11 mouse cellular contexts compared by ENCODE assay signal in genomic region chr15:82186131-82186530, GRCm38 (mm10). TPM values are rescaled to one million over a fixed set of nuclear protein-coding genes. Genes with fewer than 3 reads are reported as not detected.
DNase-seq lines count a peak whose midpoint lies in the region; ATAC-seq and TF ChIP-seq lines count a peak whose summit lies in the region.
"Had no signal": no experiment of that assay in that cellular context is flagged by ENCODE, and none has a peak within 500 bp of the region (broad histone marks: within the 10 kb centered on the region; RNA-seq: fewer than 3 reads in every experiment).

No protein-coding gene starts in this region.

- H3K9me3 ChIP-seq in heart, embryonic 14.5 days (ENCODE audit: control insufficient read depth, low read length): no peaks in the 10 kb centered on the region; the same call in 1 of the 2 replicates
- H3K9me3 ChIP-seq in liver, embryonic 14.5 days (ENCODE audit: control insufficient read depth, low read length): peaks cover 7% of the 10 kb centered on the region
- H3K9me3 ChIP-seq: lung, embryonic 15.5 days had no signal

- peak overlapping the region; percentile 31 for H3K4me2 ChIP-seq in heart, embryonic 14.5 days (ENCODE audit: low read length)
- H3K4me2 ChIP-seq in liver, embryonic 14.5 days (ENCODE audit: low read depth): peak overlapping the region; percentile 75
- H3K4me2 ChIP-seq: hindbrain, embryonic 12.5 days; lung, embryonic 15.5 days had no signal

- no peak overlapping the region for H3K4me3 ChIP-seq in bone marrow, adult 2 months (replicated peaks; ENCODE audit: control insufficient read depth, low read depth, low read length)
- H3K4me3 ChIP-seq in heart, embryonic 14.5 days (ENCODE audit: control insufficient read depth in 1 of 2, insufficient read depth in 1 of 2, low read depth in 1 of 2, low read length in 2 of 2): no peak overlapping the region
- H3K4me3 ChIP-seq in liver, embryonic 14.5 days (ENCODE audit: insufficient read depth in 1 of 2, low read depth in 2 of 2, low read length in 2 of 2): no peak overlapping the region; a peak in 1 of 4 replicates
- H3K4me3 ChIP-seq: hindbrain, embryonic 12.5 days; lung, embryonic 15.5 days had no signal

- peaks cover 15% of the 10 kb centered on the region for H3K4me1 ChIP-seq in bone marrow, adult 2 months (ENCODE audit: control insufficient read depth, insufficient read depth, low read length)
- H3K4me1 ChIP-seq in heart, embryonic 14.5 days (ENCODE audit: control insufficient read depth in 2 of 2, insufficient read depth in 2 of 2, low read length in 2 of 2): peaks cover 38 to 45% of the 10 kb centered on the region in 2 experiments
- peaks cover 50 to 51% of the 10 kb centered on the region in 2 experiments for H3K4me1 ChIP-seq in liver, embryonic 14.5 days (replicated peaks; ENCODE audit: control insufficient read depth in 2 of 2, insufficient read depth in 2 of 2, low read length in 1 of 2)
- H3K4me1 ChIP-seq: hindbrain, embryonic 12.5 days; lung, embryonic 15.5 days had no signal

- TF ChIP-seq CTCF in bone marrow, adult 2 months (IDR thresholded peaks at IDR 0.05; ENCODE audit: control insufficient read depth, insufficient read depth, low read length): no peak
- no peak for TF ChIP-seq CTCF in liver, embryonic 14.5 days (IDR thresholded peaks at IDR 0.05; ENCODE audit: low read depth)

- peaks cover 61% of the 10 kb centered on the region for H3K36me3 ChIP-seq in heart, embryonic 14.5 days (ENCODE audit: control insufficient read depth, insufficient read depth, low read length)
- peaks cover 54% of the 10 kb centered on the region for H3K36me3 ChIP-seq in liver, embryonic 14.5 days (replicated peaks; ENCODE audit: control insufficient read depth, insufficient read depth, low read depth)

- peak; percentile 87 for TF ChIP-seq EP300 in liver, embryonic 14.5 days (IDR thresholded peaks at IDR 0.05; ENCODE audit: low read depth)

- peak; percentile 80 for ATAC-seq in heart, embryonic 14.5 days (ENCODE audit: insufficient number of reproducible peaks, insufficient read depth, low FRiP score, low read depth)
- peak; percentile 72 for ATAC-seq in liver, embryonic 14.5 days (ENCODE audit: insufficient read depth)
- no peak for ATAC-seq in activated CD4-positive, CD25-positive, alpha-beta regulatory T cell, adult 4 months

- H3K27me3 ChIP-seq in heart, embryonic 14.5 days (ENCODE audit: control insufficient read depth, insufficient read depth, low read length): peaks cover 3% of the 10 kb centered on the region; the same call in 1 of the 2 replicates
- H3K27me3 ChIP-seq in liver, embryonic 14.5 days (ENCODE audit: control insufficient read depth, insufficient read depth, low read length): no peaks in the 10 kb centered on the region
- H3K27me3 ChIP-seq: hindbrain, embryonic 12.5 days; lung, embryonic 15.5 days had no signal

- 72% methylated on average over 14 of the region's 14 CpGs for WGBS in bone marrow, adult 2 months
- WGBS in heart, embryonic 14.5 days: 15% methylated on average over 14 of the region's 14 CpGs
- 16% methylated on average over 14 of the region's 14 CpGs for WGBS in liver, embryonic 14.5 days (ENCODE audit: insufficient replicate concordance)

- DNase-seq in kidney, adult 9 months: peak; percentile 35
- no peak for DNase-seq in kidney, postnatal 4 days
- DNase-seq in liver, embryonic 14.5 days (ENCODE audit: low read depth in 3 of 3, low spot score in 3 of 3): peak; percentile 71 to 78 (median 74)
- DNase-seq in natural killer cell, adult 2 months (ENCODE audit: low spot score in 2 of 2): no peak
- DNase-seq in gastrocnemius, postnatal 14 days: no peak
- DNase-seq: cerebellum, adult 2 months had no signal

- H3K27ac ChIP-seq in bone marrow, adult 2 months (ENCODE audit: control insufficient read depth, insufficient read depth, low read depth, low read length, poor library complexity): peak overlapping the region; percentile 74
- peak overlapping the region; percentile 30 to 49; a peak in 3 of 4 replicates for H3K27ac ChIP-seq in heart, embryonic 14.5 days (replicated peaks in 1 of 2; ENCODE audit: control insufficient read depth in 1 of 2, insufficient read depth in 1 of 2, low read depth in 2 of 2, low read length in 2 of 2)
- peak overlapping the region; percentile 88 for H3K27ac ChIP-seq in liver, embryonic 14.5 days
- H3K27ac ChIP-seq: hindbrain, embryonic 12.5 days; lung, embryonic 15.5 days had no signal

- intact Hi-C loops in gastrocnemius, postnatal 14 days (cut with DNase I; ENCODE audit: low total_unique reads): no loop called here

- no peak for TF ChIP-seq POLR2A in bone marrow, adult 2 months (IDR thresholded peaks at IDR 0.05; ENCODE audit: borderline replicate concordance, control insufficient read depth, low read depth, low read length)

- H3K9ac ChIP-seq in heart, embryonic 14.5 days (ENCODE audit: low read length): no peak overlapping the region
- peak overlapping the region; percentile 73 for H3K9ac ChIP-seq in liver, embryonic 14.5 days (replicated peaks)
- H3K9ac ChIP-seq: hindbrain, embryonic 12.5 days; lung, embryonic 15.5 days had no signal

RNA-seq across cellular contexts. Expression of gene Shisa8, which starts 26.5 kb away (rescaled TPM):
- 0.77 and 1.9 TPM in 2 replicates for polyA plus RNA-seq in bone marrow, adult 2 months (2011; ENCODE audit: insufficient read depth, insufficient read length, low replicate concordance, missing spikeins)
- polyA plus RNA-seq in heart, embryonic 14.5 days (2014; fragmentation: Nextera tagmentation; extraction: Ambion mirVana): 0.22 and 0.42 TPM in 2 replicates
- polyA plus RNA-seq in liver, embryonic 14.5 days (2012; rRNA removed): 0.15 and 0.19 TPM in 2 replicates
- 0.05 and 0.09 TPM in 2 replicates for polyA plus RNA-seq in liver, embryonic 14.5 days (2014; fragmentation: Nextera tagmentation; extraction: Ambion mirVana)
- polyA plus RNA-seq in activated CD4-positive, CD25-positive, alpha-beta regulatory T cell, adult 4 months (2017; shearing (Covaris generic)): not detected
- total RNA-seq in gastrocnemius, postnatal 14 days (2021): under 1 TPM in 1 of 2 experiments, not detected in 1; 0.08 TPM

RNA-seq across cellular contexts. Expression of gene Tnfrsf13c, which starts 38.0 kb away (rescaled TPM):
- polyA plus RNA-seq in bone marrow, adult 2 months (2011; ENCODE audit: insufficient read depth, insufficient read length, low replicate concordance, missing spikeins): 12.1 and 24.9 TPM in 2 replicates
- 0.11 and 0.16 TPM in 2 replicates for polyA plus RNA-seq in heart, embryonic 14.5 days (2014; fragmentation: Nextera tagmentation; extraction: Ambion mirVana)
- 0.54 and 0.66 TPM in 2 replicates for polyA plus RNA-seq in liver, embryonic 14.5 days (2012; rRNA removed)
- 0.14 and 0.58 TPM in 2 replicates for polyA plus RNA-seq in liver, embryonic 14.5 days (2014; fragmentation: Nextera tagmentation; extraction: Ambion mirVana)
- polyA plus RNA-seq in activated CD4-positive, CD25-positive, alpha-beta regulatory T cell, adult 4 months (2017; shearing (Covaris generic)): 10 to 100 TPM in 1 of 2 experiments, 1 to 10 TPM in 1; 2.5 to 10.9 TPM
- total RNA-seq in gastrocnemius, postnatal 14 days (2021): not detected

RNA-seq across cellular contexts. Expression of gene Srebf2, which starts 39.1 kb away (rescaled TPM):
- 19.3 and 46.3 TPM in 2 replicates for polyA plus RNA-seq in bone marrow, adult 2 months (2011; ENCODE audit: insufficient read depth, insufficient read length, low replicate concordance, missing spikeins)
- polyA plus RNA-seq in heart, embryonic 14.5 days (2014; fragmentation: Nextera tagmentation; extraction: Ambion mirVana): 59.8 and 62.1 TPM in 2 replicates
- polyA plus RNA-seq in liver, embryonic 14.5 days (2012; rRNA removed): 29.3 and 37.1 TPM in 2 replicates
- polyA plus RNA-seq in liver, embryonic 14.5 days (2014; fragmentation: Nextera tagmentation; extraction: Ambion mirVana): 30.8 and 35.2 TPM in 2 replicates
- polyA plus RNA-seq in activated CD4-positive, CD25-positive, alpha-beta regulatory T cell, adult 4 months (2017; shearing (Covaris generic)): 10 to 100 TPM; 32.6 to 51.4 TPM
- total RNA-seq in gastrocnemius, postnatal 14 days (2021): 10 to 100 TPM; 13.7 to 22.9 TPM

RNA-seq across cellular contexts. Expression of gene Ccdc134, which starts 58.4 kb away (rescaled TPM):
- polyA plus RNA-seq in bone marrow, adult 2 months (2011; ENCODE audit: insufficient read depth, insufficient read length, low replicate concordance, missing spikeins): 23.8 and 28.2 TPM in 2 replicates
- 7.1 and 8.5 TPM in 2 replicates for polyA plus RNA-seq in heart, embryonic 14.5 days (2014; fragmentation: Nextera tagmentation; extraction: Ambion mirVana)
- 5.9 and 7.2 TPM in 2 replicates for polyA plus RNA-seq in liver, embryonic 14.5 days (2012; rRNA removed)
- 5.5 and 6.6 TPM in 2 replicates for polyA plus RNA-seq in liver, embryonic 14.5 days (2014; fragmentation: Nextera tagmentation; extraction: Ambion mirVana)
- 10 to 100 TPM; 23.4 to 28.1 TPM for polyA plus RNA-seq in activated CD4-positive, CD25-positive, alpha-beta regulatory T cell, adult 4 months (2017; shearing (Covaris generic))
- total RNA-seq in gastrocnemius, postnatal 14 days (2021): 10 to 100 TPM; 18.5 to 18.7 TPM

RNA-seq across cellular contexts. Expression of gene Cenpm, which starts 58.4 kb away (rescaled TPM):
- 19.5 and 21.2 TPM in 2 replicates for polyA plus RNA-seq in bone marrow, adult 2 months (2011; ENCODE audit: insufficient read depth, insufficient read length, low replicate concordance, missing spikeins)
- polyA plus RNA-seq in heart, embryonic 14.5 days (2014; fragmentation: Nextera tagmentation; extraction: Ambion mirVana): 67.7 and 73.0 TPM in 2 replicates
- polyA plus RNA-seq in liver, embryonic 14.5 days (2012; rRNA removed): 19.1 and 21.6 TPM in 2 replicates
- polyA plus RNA-seq in liver, embryonic 14.5 days (2014; fragmentation: Nextera tagmentation; extraction: Ambion mirVana): 42.1 and 45.1 TPM in 2 replicates
- 10 to 100 TPM; 21.6 to 34.7 TPM for polyA plus RNA-seq in activated CD4-positive, CD25-positive, alpha-beta regulatory T cell, adult 4 months (2017; shearing (Covaris generic))
- total RNA-seq in gastrocnemius, postnatal 14 days (2021): 1 to 10 TPM; 1.8 to 2.6 TPM

Comparison
In these comparisons a context has a peak if more than half of its experiments do, and no peak if none do; other contexts are left out.
1. DNase-seq: peak in kidney, adult 9 months (single experiment) and liver, embryonic 14.5 days (3 of 3); none in kidney, postnatal 4 days (0 of 2), natural killer cell, adult 2 months (0 of 2) and gastrocnemius, postnatal 14 days (single experiment).
2. Peak in every context shown above with its lines, with median percentiles within 50 percentile points of each other: H3K27ac ChIP-seq.